Mouse (Mus musculus): Measurements from ENCODE around the gene Hsh2d. TPM values are rescaled to one million over a fixed set of nuclear protein-coding genes. Genes with fewer than 3 reads are reported as not detected.

Gene Hsh2d
- polyA plus RNA-seq, 1 experiment, result 0.05 TPM

DNA sequence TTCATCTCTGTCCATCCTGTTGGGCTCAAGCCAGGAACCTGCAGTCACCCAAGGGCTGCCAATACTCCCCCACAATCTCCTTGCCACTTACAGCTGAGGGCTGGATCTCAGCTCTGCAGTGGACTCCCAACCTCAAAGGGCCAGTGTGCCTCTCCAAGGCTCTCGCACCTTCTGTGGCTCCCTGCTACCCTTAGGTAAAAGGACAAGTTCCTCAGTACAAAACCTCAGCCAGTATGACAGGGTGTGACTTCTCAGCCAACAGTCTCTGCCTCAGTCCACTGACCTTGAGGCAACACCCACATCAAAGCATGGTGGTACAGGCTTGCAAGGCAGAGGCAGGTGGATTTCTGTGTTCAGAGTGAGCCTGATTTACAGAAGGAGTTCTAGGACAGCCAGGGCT, 22.4 kb downstream of the Hsh2d start:
- Histone ChIP-seq H3K4me3 (replicated peaks) (no peak overlapping the region), H3K9me3 (ENCODE audit: control insufficient read depth, low read length) (no peaks in the 10 kb centered on the region), H3K4me1 (ENCODE audit: control insufficient read depth) (no peaks in the 10 kb centered on the region; the same call in 1 of the 2 replicates), H3K27me3 (ENCODE audit: control insufficient read depth) (peaks cover 19% of the 10 kb centered on the region), H3K36me3 (ENCODE audit: control insufficient read depth) (no peaks in the 10 kb centered on the region)
- TF ChIP-seq TAL1 (IDR thresholded peaks at IDR 0.05; ENCODE audit: low read length), result no peak

DNA sequence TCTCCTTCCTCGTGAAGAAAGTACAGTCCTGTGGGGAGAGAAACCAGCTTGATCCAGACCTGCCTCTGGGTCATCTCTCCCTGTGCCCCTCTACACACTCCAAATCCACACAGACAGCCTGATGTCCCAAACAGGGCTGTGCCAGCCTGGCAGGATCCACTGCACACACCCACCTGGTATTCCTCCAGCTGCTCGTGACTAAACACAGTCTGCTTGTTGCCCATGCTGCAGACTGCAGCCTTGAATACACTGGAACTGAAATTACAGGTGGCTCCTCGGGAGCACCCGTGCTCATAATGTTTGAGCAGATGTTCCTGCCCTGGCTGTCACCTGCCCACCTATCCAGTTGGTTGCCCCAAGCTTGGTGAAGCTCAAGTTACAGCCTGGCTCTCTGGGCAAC, 23.3 kb downstream of the Hsh2d start, which contains the start of gene Cib3:
Gene Cib3, minus strand, starts transcription at position 87 of the 400 bp plus-strand sequence.
- Histone ChIP-seq H3K4me1 (ENCODE audit: control insufficient read depth) (no peaks in the 10 kb centered on the region; the same call in 1 of the 2 replicates), H3K27me3 (ENCODE audit: control insufficient read depth) (peaks cover 20% of the 10 kb centered on the region), H3K36me3 (ENCODE audit: control insufficient read depth) (no peaks in the 10 kb centered on the region), H3K9me3 (ENCODE audit: control insufficient read depth, low read length) (no peaks in the 10 kb centered on the region), H3K4me3 (replicated peaks) (no peak within 1 kb of the TSS)
- TF ChIP-seq TAL1 (IDR thresholded peaks at IDR 0.05; ENCODE audit: low read length), result no peak
- no peak for TF ChIP-seq GATA1 (IDR thresholded peaks at IDR 0.05; ENCODE audit: low read length)

DNA sequence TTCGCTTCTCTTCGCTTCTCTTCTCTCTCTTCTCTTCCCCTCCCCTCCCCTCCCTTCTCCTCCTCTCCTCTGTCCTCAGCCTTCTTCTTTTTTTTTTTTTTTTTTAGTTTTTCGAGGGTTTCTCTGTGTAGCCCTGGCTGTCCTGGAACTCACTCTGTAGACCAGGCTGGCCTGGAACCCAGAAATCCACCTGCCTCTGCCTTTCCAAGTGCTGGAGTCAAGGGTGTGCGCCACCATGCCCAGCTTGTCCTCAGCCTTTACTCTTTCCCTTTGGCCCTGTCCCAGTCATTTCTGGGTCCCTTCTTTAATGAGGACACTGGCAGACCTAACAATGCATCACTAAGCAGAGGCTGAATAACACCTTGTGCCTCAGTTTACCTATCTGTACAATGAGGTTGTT, 24.1 kb downstream of the Hsh2d start, which contains the start of gene Gm11034:
Gene Gm11034, minus strand, starts transcription at position 101 of the 400 bp plus-strand sequence.
- TF ChIP-seq GATA1 (IDR thresholded peaks at IDR 0.05; ENCODE audit: low read length), result no peak
- TF ChIP-seq TAL1 (IDR thresholded peaks at IDR 0.05; ENCODE audit: low read length), result no peak
- Histone ChIP-seq H3K27me3 (ENCODE audit: control insufficient read depth) (peaks cover 20% of the 10 kb centered on the region), H3K4me1 (ENCODE audit: control insufficient read depth) (peaks cover 2% of the 10 kb centered on the region), H3K9me3 (ENCODE audit: control insufficient read depth, low read length) (no peaks in the 10 kb centered on the region), H3K4me3 (replicated peaks) (no peak within 1 kb of the TSS), H3K36me3 (ENCODE audit: control insufficient read depth) (no peaks in the 10 kb centered on the region)

DNA sequence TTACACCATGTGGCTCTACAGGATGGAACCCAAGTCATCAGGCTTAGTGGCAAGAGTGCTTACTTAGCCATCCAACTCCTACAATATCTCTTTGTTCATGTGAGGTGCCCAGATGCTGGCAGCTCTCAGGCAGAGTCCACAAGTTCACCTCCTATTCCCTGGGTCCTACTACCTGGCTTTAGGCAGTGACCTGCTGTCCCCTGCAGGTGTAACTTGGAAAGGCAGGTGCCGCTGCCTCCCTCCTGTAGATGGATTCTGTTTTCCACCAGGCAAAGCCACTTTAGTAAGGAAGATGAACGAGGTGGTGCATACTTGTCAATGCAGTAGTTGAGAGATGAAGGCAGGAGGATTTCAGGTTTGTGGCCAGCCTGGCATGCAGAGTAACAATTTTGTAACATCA, 25.6 kb downstream of the Hsh2d start:
- no peak for TF ChIP-seq GATA1 (IDR thresholded peaks at IDR 0.05; ENCODE audit: low read length)
- no peak for TF ChIP-seq TAL1 (IDR thresholded peaks at IDR 0.05; ENCODE audit: low read length)
- peaks cover 20% of the 10 kb centered on the region for H3K27me3 ChIP-seq (ENCODE audit: control insufficient read depth)
- no peak overlapping the region for H3K4me3 ChIP-seq (replicated peaks)
- no peaks in the 10 kb centered on the region for H3K9me3 ChIP-seq (ENCODE audit: control insufficient read depth, low read length)
- no peaks in the 10 kb centered on the region for H3K36me3 ChIP-seq (ENCODE audit: control insufficient read depth)
- peaks cover 12% of the 10 kb centered on the region for H3K4me1 ChIP-seq (ENCODE audit: control insufficient read depth)

DNA sequence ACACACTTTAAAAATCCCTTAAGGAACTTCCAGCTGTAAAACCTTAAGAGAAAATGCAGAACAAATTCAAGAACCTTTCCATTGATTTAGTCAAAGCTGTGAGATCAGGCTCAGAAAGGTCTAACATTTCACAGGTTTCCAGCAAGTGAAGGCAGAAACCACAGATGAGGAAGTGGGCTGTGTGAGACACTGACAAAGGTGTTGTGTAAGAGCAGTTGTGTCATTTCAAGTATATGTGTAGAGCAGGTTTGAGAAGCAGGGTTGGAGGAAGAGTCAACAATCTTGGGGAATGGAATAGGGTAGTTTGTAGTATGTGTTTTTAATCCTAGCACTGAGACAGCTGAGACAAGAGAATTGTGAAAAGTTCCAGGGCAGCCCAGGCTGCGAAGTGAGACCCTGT, 26.4 kb downstream of the Hsh2d start:
- TF ChIP-seq GATA1 (IDR thresholded peaks at IDR 0.05; ENCODE audit: low read length) (no peak), TAL1 (IDR thresholded peaks at IDR 0.05; ENCODE audit: low read length) (no peak)
- peaks cover 20% of the 10 kb centered on the region for H3K4me1 ChIP-seq (ENCODE audit: control insufficient read depth)

DNA sequence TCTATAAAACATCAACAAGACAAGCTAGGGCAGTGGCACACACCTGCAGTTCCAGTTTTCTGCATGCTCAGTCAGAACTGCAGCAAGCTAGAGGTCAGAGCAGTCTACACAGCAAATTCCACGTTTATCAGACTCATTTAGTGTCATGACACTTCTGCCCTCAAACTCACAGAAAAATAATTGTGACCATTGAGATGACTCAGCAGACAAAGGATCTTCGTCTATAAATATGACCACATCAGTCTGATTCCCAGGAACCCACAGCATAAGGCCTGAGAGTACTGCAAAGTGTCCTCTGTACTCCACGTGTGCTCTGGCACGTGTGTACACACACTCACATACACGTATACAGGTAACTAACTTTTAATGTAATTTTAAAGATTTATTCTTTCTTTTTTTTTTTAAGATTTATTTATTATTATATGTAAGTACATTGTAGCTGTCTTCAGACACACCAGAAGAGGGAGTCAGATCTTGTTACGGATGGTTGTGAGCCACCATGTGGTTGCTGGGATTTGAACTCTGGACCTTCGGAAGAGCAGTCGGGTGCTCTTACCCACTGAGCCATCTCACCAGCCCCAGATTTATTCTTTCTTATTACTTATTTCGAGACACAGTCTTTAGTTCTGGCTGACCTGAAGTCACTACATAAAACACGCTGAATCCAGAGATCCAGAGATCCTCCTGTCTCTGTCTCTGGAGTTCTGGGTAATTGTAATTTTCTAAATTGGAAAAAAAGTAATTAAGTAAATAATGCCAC, 29.5 kb downstream of the Hsh2d start:
- Histone ChIP-seq H3K9me3 (ENCODE audit: control insufficient read depth, low read length) (no peaks in the 10 kb centered on the region), H3K27me3 (ENCODE audit: control insufficient read depth) (peaks cover 11% of the 10 kb centered on the region), H3K4me3 (replicated peaks) (peak overlapping the region; percentile 91), H3K4me1 (ENCODE audit: control insufficient read depth) (peaks cover 38% of the 10 kb centered on the region), H3K36me3 (ENCODE audit: control insufficient read depth) (peaks cover 31% of the 10 kb centered on the region)
- no peak for TF ChIP-seq GATA1 (IDR thresholded peaks at IDR 0.05; ENCODE audit: low read length)
- TF ChIP-seq TAL1 (IDR thresholded peaks at IDR 0.05; ENCODE audit: low read length), result no peak

More for the DNA sequence above, 26.4 kb downstream of the Hsh2d start:
- Histone ChIP-seq H3K27me3 (ENCODE audit: control insufficient read depth) (peaks cover 18% of the 10 kb centered on the region), H3K9me3 (ENCODE audit: control insufficient read depth, low read length) (no peaks in the 10 kb centered on the region), H3K4me3 (replicated peaks) (no peak overlapping the region), H3K36me3 (ENCODE audit: control insufficient read depth) (peaks cover 2% of the 10 kb centered on the region)

DNA sequence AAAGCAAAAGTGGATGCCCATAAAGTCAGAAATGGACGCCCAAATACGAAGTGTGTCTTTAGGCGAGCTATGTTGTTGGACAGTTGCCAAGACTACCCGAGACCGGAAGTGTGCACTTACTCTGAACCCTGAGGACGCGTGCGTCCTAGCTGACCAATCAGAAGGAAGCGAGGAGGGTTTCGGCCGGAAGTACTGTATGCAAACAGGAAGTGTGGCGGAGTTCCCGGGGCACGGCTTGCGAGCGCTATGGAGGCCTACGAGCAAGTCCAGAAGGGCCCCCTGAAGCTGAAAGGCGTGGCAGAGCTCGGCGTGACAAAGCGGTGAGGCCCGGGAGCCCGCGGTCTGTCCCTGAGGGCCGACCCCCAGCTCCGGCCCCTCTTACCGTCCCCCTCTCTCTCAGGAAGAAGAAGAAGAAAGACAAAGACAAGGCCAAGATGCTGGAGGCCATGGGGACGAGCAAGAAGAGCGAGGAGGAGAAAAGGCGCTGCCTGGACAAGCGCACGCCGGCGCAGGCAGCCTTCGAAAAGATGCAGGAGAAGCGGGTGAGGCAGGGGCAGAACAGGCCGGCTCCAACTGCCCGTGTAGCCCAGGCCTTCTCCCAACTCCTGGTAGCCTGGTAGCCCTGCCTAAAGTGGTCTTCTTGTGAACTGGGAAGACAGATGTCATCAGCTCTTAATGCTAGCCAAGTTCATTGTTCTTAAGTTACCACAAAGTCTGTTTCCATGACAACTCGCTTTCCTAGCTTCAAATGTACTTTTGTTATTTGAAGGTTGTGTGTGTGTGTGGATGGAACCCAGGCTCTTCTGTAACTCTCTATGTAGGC, 30.3 kb downstream of the Hsh2d start, which contains the start of gene Fam32a:
Gene Fam32a, plus strand, starts transcription at position 190 of the 823 bp plus-strand sequence.
- Histone ChIP-seq H3K4me1 (ENCODE audit: control insufficient read depth) (peaks cover 40% of the 10 kb centered on the region), H3K36me3 (ENCODE audit: control insufficient read depth) (peaks cover 33% of the 10 kb centered on the region), H3K27me3 (ENCODE audit: control insufficient read depth) (peaks cover 9% of the 10 kb centered on the region), H3K4me3 (replicated peaks) (peak within 1 kb of the TSS; percentile 91), H3K9me3 (ENCODE audit: control insufficient read depth, low read length) (no peaks in the 10 kb centered on the region)
- TF ChIP-seq GATA1 (IDR thresholded peaks at IDR 0.05; ENCODE audit: low read length) (no peak), TAL1 (IDR thresholded peaks at IDR 0.05; ENCODE audit: low read length) (no peak)

DNA sequence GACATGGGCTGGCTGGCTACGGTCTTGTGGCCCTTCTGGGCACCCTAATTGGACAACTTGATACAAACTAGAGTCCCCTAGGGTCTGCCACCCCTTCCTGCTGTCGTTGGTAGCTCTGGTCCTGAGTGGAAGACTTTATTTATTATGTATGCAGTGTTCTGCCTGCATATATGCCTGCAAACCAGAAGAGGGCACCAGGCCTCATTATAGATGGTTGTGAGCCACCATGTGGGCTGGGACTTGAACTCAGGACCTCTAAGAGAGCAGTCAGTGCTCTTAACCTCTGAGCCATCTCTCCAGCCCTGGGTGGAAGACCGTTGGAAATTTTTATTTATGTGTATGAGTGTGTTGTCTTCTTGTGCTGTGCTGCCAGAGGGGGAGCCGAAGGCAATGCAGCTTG, 31.3 kb downstream of the Hsh2d start:
- TF ChIP-seq TAL1 (IDR thresholded peaks at IDR 0.05; ENCODE audit: low read length), result no peak
- no peak for TF ChIP-seq GATA1 (IDR thresholded peaks at IDR 0.05; ENCODE audit: low read length)
- peaks cover 40% of the 10 kb centered on the region for H3K4me1 ChIP-seq (ENCODE audit: control insufficient read depth)
- peak overlapping the region; percentile 91 for H3K4me3 ChIP-seq (replicated peaks)
- H3K36me3 ChIP-seq (ENCODE audit: control insufficient read depth), result peaks cover 33% of the 10 kb centered on the region
- no peaks in the 10 kb centered on the region for H3K9me3 ChIP-seq (ENCODE audit: control insufficient read depth, low read length)
- peaks cover 2% of the 10 kb centered on the region; the same call in 1 of the 2 replicates for H3K27me3 ChIP-seq (ENCODE audit: control insufficient read depth)

DNA sequence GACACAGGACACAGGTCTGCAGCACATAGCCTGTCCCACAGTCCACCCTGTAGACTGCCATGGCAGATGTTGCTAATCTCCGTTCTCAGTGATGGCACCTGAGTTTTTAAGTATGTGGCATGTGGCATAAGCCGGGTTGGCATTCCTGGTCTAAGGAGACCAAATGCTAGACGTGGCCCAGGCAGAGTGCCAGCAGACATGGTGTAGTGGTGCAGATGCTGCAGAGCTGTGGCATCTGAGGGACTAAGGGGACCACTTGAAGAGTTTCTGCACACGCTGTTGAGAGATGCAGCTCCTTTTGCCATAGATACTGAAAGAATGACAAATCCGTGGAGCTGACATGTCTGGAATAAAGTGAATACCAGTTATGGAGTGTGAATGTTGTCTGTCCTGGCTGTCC, 33.2 kb downstream of the Hsh2d start:
- TF ChIP-seq GATA1 (IDR thresholded peaks at IDR 0.05; ENCODE audit: low read length) (no peak), TAL1 (IDR thresholded peaks at IDR 0.05; ENCODE audit: low read length) (no peak)

More for the DNA sequence above, 33.2 kb downstream of the Hsh2d start:
- H3K27me3 ChIP-seq (ENCODE audit: control insufficient read depth), result no peaks in the 10 kb centered on the region
- H3K4me3 ChIP-seq (replicated peaks), result no peak overlapping the region
- peaks cover 33% of the 10 kb centered on the region for H3K36me3 ChIP-seq (ENCODE audit: control insufficient read depth)
- peaks cover 40% of the 10 kb centered on the region for H3K4me1 ChIP-seq (ENCODE audit: control insufficient read depth)
- H3K9me3 ChIP-seq (ENCODE audit: control insufficient read depth, low read length), result no peaks in the 10 kb centered on the region

Measured in erythroblast, embryonic 14.5 days (primary cell).